In genomic region chr3:152397335-152397940, GRCm38 (mm10) we compare ENCODE assay signal across 8 mouse cellular contexts. TPM values are rescaled to one million over a fixed set of nuclear protein-coding genes. Genes with fewer than 3 reads are reported as not detected.
DNase-seq lines count a peak whose midpoint lies in the region; ATAC-seq lines count a peak whose summit lies in the region.

No protein-coding gene starts in this region.

- ATAC-seq in kidney, embryonic 14.5 days (ENCODE audit: low FRiP score, low TSS enrichment), result no peak
- no peak for ATAC-seq in intestine, embryonic 14.5 days (replicated peaks; ENCODE audit: low FRiP score, low TSS enrichment, low read depth)
- no peak for ATAC-seq in midbrain, embryonic 16.5 days
- ATAC-seq in activated CD4-positive, CD25-positive, alpha-beta regulatory T cell, adult 4 months, result no peak

- peaks cover 38% of the 10 kb centered on the region for H3K4me1 ChIP-seq in kidney, embryonic 14.5 days (ENCODE audit: control insufficient read depth, insufficient read depth, low read length)
- H3K4me1 ChIP-seq in intestine, embryonic 14.5 days (replicated peaks; ENCODE audit: control insufficient read depth, insufficient read depth, low read length), result peaks cover 29% of the 10 kb centered on the region
- peaks cover 20% of the 10 kb centered on the region for H3K4me1 ChIP-seq in midbrain, embryonic 16.5 days (ENCODE audit: control insufficient read depth, insufficient read depth, low read length)

- 59% methylated on average over 9 of the region's 9 CpGs for WGBS in kidney, embryonic 14.5 days
- WGBS in intestine, embryonic 14.5 days, result 51% methylated on average over 9 of the region's 9 CpGs
- 58% methylated on average over 9 of the region's 9 CpGs for WGBS in midbrain, embryonic 16.5 days

- DNase-seq in kidney, postnatal 10 days, result no peak
- peak; percentile 72 for DNase-seq in c-Kit-positive CD71-positive TER-119-negative erythroid progenitor cells, embryonic 14.5 days (ENCODE audit: low read depth)
- no peak for DNase-seq in intestine, embryonic 14.5 days (ENCODE audit: low spot score)
- DNase-seq in T-cell, adult 2 months (ENCODE audit: low spot score), result no peak
- no peak for DNase-seq in urinary bladder, postnatal 14 days (ENCODE audit: low spot score)

- peak overlapping the region; percentile 82 for H3K4me3 ChIP-seq in kidney, embryonic 14.5 days (ENCODE audit: low read length)
- peak overlapping the region; percentile 77 for H3K4me3 ChIP-seq in intestine, embryonic 14.5 days (ENCODE audit: low read depth, low read length)
- peak overlapping the region; percentile 74 for H3K4me3 ChIP-seq in midbrain, embryonic 16.5 days (ENCODE audit: low read depth, low read length)

- peak overlapping the region; percentile 78 for H3K4me2 ChIP-seq in kidney, embryonic 14.5 days (replicated peaks; ENCODE audit: low read depth, low read length)
- H3K4me2 ChIP-seq in intestine, embryonic 14.5 days (ENCODE audit: low read length), result peak overlapping the region; percentile 64
- peak overlapping the region; percentile 70 for H3K4me2 ChIP-seq in midbrain, embryonic 16.5 days (ENCODE audit: low read length)

- H3K27ac ChIP-seq in kidney, embryonic 14.5 days (ENCODE audit: low read depth, low read length), result no peak overlapping the region
- peak overlapping the region; percentile 96 for H3K27ac ChIP-seq in intestine, embryonic 14.5 days (ENCODE audit: low read depth)
- no peak overlapping the region for H3K27ac ChIP-seq in midbrain, embryonic 16.5 days (ENCODE audit: low read length)

- no peaks in the 10 kb centered on the region for H3K9me3 ChIP-seq in kidney, embryonic 14.5 days (ENCODE audit: control insufficient read depth, low read length)
- H3K9me3 ChIP-seq in intestine, embryonic 14.5 days (ENCODE audit: control insufficient read depth, low read length), result no peaks in the 10 kb centered on the region
- no peaks in the 10 kb centered on the region for H3K9me3 ChIP-seq in midbrain, embryonic 16.5 days (replicated peaks; ENCODE audit: control insufficient read depth, low read length, poor library complexity, severe bottlenecking)

- H3K9ac ChIP-seq in kidney, embryonic 14.5 days (ENCODE audit: low read depth, low read length), result peak overlapping the region; percentile 95
- peak overlapping the region; percentile 79 for H3K9ac ChIP-seq in intestine, embryonic 14.5 days (ENCODE audit: low read length)
- H3K9ac ChIP-seq in midbrain, embryonic 16.5 days (ENCODE audit: low read depth, low read length), result peak overlapping the region; percentile 93

- peaks cover 7% of the 10 kb centered on the region; the same call in 1 of the 2 replicates for H3K36me3 ChIP-seq in kidney, embryonic 14.5 days (ENCODE audit: control insufficient read depth, insufficient read depth, low read length)
- peaks cover 13% of the 10 kb centered on the region; the same call in 1 of the 2 replicates for H3K36me3 ChIP-seq in intestine, embryonic 14.5 days (ENCODE audit: control insufficient read depth, insufficient read depth, low read length)
- no peaks in the 10 kb centered on the region for H3K36me3 ChIP-seq in midbrain, embryonic 16.5 days (ENCODE audit: control insufficient read depth, insufficient read depth, low read length)

- H3K27me3 ChIP-seq in kidney, embryonic 14.5 days (ENCODE audit: control insufficient read depth, insufficient read depth, low read length), result no peaks in the 10 kb centered on the region
- H3K27me3 ChIP-seq in intestine, embryonic 14.5 days (replicated peaks; ENCODE audit: control insufficient read depth, insufficient read depth, low read length), result no peaks in the 10 kb centered on the region
- H3K27me3 ChIP-seq in midbrain, embryonic 16.5 days (ENCODE audit: control insufficient read depth, insufficient read depth, low read depth, low read length), result no peaks in the 10 kb centered on the region

RNA-seq across cellular contexts. Expression of gene Zzz3, which starts 2.2 kb away (rescaled TPM):
- 37.4 and 70.8 TPM in 2 replicates for polyA plus RNA-seq in kidney, embryonic 14.5 days (2014; fragmentation: Nextera tagmentation; extraction: Ambion mirVana)
- 59.9 and 63.1 TPM in 2 replicates for polyA plus RNA-seq in intestine, embryonic 14.5 days (2014; fragmentation: Nextera tagmentation; extraction: Ambion mirVana)
- 27.1 and 32.9 TPM in 2 replicates for polyA plus RNA-seq in midbrain, embryonic 16.5 days (2015; fragmentation: Nextera tagmentation; extraction: Ambion mirVana)
- 10 to 100 TPM; 22.2 to 29.7 TPM for polyA plus RNA-seq in activated CD4-positive, CD25-positive, alpha-beta regulatory T cell, adult 4 months (2017; shearing (Covaris generic))

RNA-seq across cellular contexts. Expression of gene Usp33, which starts 51.2 kb away (rescaled TPM):
- 18.8 and 44.4 TPM in 2 replicates for polyA plus RNA-seq in kidney, embryonic 14.5 days (2014; fragmentation: Nextera tagmentation; extraction: Ambion mirVana)
- polyA plus RNA-seq in intestine, embryonic 14.5 days (2014; fragmentation: Nextera tagmentation; extraction: Ambion mirVana), result 51.0 and 52.3 TPM in 2 replicates
- 99.6 and 102 TPM in 2 replicates for polyA plus RNA-seq in midbrain, embryonic 16.5 days (2015; fragmentation: Nextera tagmentation; extraction: Ambion mirVana)
- polyA plus RNA-seq in activated CD4-positive, CD25-positive, alpha-beta regulatory T cell, adult 4 months (2017; shearing (Covaris generic)), result 10 to 100 TPM; 29.7 to 33.0 TPM

RNA-seq across cellular contexts. Expression of gene Miga1, which starts 57.2 kb away (rescaled TPM):
- 14.0 and 23.7 TPM in 2 replicates for polyA plus RNA-seq in kidney, embryonic 14.5 days (2014; fragmentation: Nextera tagmentation; extraction: Ambion mirVana)
- 19.2 and 22.0 TPM in 2 replicates for polyA plus RNA-seq in intestine, embryonic 14.5 days (2014; fragmentation: Nextera tagmentation; extraction: Ambion mirVana)
- polyA plus RNA-seq in midbrain, embryonic 16.5 days (2015; fragmentation: Nextera tagmentation; extraction: Ambion mirVana), result 18.4 and 19.3 TPM in 2 replicates
- polyA plus RNA-seq in activated CD4-positive, CD25-positive, alpha-beta regulatory T cell, adult 4 months (2017; shearing (Covaris generic)), result 1 to 10 TPM; 4.6 to 4.7 TPM
